Mouse (Mus musculus): ENCODE measurements around the gene Kcna3.

Kcna3 gene

DNA sequence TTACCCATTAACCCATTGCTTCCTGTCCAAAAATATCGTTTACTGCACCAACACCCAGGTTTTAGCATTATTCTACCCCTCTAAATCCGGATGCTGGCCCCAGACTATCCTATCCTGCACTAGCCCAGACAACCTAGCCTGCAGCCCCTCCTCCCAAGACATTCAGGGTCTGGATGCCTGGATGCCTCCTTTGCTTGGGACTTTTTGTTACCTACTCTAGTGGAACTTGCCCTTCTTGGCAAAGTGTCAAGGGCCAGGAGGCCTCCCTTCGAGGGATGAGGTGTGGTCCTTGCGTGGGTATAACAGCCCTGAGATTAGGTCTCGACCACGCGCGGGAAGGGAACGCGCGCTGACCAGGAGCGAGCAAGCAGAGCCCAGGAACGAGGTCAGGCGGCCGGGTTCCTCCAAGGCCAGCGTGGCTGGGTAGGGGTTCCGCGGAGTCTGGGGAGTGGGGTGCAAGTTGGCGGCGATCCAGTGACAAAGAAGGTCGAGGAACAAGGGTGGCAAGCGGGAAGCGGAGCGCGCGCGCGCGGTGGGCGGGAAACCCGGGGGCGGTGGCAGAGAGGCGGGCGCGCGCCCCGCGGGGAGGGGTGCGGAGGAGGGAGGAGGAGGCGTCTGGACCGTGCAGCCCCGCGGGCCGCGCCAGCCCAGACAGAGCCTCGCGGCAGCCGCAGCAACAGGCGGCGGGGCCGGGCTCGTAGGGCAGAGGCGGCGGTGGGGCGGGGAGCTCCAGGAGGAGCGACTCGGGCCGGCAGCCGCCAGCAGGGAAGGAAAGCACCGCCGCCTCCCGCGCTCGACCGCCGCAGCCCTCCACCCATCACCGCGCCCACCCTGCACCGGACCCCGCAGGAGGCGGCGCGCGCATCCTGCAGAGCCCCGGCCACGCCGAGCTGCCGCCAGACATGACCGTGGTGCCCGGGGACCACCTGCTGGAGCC, at the start of gene Kcna3:
TSS of gene Kcna3 (plus strand) at position 649 of the 937 bp plus-strand sequence.
- DNase-seq (ENCODE audit: low read depth, low spot score): peak; percentile 85

DNA sequence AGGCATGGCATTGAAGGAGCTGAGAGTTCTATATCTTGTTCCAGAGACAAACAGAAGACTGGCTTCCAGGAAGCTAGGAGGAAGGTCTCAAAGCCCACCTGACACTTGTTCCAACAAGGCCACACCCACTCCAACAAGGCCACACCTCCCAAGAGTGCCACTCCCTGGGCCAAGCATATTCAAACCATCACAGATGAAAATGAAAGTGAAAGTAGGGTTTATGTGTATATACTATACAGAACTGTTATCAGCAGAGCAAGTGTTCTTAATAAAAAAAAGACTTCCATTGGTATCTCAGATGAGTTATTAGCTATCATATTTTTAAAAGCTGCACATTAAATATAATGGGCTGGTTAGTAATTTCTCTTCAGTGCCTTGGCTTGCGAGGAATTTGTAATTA, 44.6 kb upstream of the Kcna3 start:
- DNase-seq (ENCODE audit: low read depth, low spot score): peak; percentile 21

DNA sequence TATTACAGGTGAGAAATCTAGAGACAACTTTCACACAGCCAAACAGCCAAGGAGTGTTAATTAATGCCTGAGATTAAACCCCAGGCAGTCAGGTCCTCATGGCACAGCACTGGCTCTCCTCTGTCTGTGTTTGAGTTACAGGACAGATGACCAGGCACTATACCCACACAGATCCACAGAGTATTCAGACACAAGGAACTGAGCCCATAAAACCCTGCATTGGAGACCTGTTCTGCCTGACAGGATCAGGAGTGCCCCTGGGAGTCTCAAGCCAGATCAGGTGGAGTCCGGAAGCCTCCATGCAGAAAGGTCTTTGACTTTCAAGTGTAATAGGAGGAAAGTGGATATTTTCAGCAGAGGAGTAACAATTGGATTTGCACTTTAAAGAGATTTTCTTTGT, 40.6 kb upstream of the Kcna3 start:
- no peak for DNase-seq (ENCODE audit: low read depth, low spot score)

DNA sequence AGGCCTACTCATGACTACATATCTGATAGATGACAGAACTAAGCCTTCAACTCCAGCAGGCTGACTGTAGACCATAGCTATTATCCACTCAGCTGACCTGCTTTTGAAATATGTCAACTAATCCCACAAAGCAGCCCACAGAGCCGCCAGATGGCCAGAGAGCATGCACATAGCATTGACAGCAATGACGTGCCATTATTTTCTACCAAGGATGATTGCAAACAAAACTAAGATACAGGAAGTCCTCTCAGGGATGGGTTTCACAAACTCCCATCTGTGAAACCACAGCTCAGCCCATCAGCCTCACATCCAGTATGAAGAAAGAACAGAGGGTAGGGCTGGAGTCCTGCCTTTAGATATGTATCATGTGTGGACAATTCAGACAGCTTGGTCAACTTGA, 39.8 kb upstream of the Kcna3 start:
- no peak for DNase-seq (ENCODE audit: low read depth, low spot score)

DNA sequence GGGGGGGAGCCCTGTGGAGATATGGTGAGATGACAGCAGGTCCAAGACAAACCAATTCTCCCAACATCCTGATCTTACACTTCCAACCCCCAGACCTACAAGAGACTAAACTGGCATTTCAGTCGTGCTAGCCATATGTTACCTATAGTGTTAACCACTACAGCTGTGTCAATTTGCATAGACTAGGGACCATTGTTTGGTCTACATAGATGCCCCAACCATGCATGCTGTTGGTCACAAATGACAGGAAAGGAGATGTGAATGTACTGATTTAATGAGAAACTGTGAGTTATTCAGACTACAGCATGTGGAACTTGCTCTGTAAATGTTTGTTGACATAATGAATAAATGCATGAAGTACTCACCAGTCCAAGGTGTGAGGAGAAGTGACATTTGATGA, 37.6 kb upstream of the Kcna3 start:
- no peak for DNase-seq (ENCODE audit: low read depth, low spot score)

DNA sequence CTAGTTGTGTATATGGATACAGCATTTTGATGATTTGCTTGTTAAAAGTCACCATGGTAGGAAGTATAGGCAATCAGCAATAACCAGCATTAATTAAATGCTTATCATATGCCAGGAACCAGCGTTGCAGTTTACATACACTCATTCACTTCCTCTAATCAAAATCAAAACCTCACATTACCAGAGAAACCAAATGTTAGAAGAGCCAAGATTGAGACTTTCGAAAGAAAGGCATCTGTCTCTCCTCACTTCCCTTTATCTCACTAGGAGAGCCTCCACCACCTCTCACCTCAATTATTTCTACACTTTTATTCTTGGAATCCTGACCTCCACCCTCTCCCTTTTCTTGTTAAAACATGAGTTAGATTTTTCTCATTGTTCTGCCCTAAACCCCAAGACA, 35.8 kb upstream of the Kcna3 start:
- no peak for DNase-seq (ENCODE audit: low read depth, low spot score)

DNA sequence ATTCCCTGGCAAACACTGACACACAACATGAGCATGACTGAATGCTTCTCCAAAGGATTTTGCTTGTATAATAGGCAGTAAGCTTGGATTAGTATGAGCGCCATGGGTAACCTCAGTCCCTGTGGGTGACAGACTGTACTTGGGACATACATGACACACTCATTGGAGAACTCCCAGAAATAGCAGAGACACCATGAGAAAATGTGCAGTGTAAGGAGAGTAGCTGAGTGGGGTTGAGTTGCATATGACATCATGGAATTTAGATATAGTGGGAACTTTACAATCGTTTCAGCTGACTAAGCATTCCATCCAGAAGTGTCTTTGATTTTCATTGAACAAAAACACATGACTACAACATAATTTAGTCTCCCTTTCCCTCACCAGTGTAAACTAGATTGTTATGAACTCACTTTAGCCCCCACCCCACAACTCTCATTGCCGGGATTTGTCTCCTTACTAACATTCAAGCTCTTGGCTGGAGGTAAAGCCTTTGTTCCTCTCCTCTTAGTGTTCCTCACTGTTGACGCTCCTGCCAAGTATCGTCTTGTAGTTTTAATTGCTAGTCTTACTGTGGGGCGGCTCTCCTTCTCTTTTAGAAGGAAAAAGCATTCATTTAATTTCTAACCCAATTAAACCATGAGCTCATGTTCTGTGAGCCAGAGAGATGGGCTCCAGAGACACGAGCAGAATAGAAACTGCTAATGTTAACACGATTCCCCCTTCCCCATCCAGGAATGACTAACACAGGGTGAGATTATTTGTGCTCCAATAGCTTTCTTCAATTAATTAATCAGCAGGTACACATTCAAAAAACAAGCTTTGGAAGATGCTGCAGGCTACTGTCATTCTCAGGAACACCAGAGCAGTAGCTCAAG, 33.5 kb upstream of the Kcna3 start:
- DNase-seq (ENCODE audit: low read depth, low spot score): no peak

DNA sequence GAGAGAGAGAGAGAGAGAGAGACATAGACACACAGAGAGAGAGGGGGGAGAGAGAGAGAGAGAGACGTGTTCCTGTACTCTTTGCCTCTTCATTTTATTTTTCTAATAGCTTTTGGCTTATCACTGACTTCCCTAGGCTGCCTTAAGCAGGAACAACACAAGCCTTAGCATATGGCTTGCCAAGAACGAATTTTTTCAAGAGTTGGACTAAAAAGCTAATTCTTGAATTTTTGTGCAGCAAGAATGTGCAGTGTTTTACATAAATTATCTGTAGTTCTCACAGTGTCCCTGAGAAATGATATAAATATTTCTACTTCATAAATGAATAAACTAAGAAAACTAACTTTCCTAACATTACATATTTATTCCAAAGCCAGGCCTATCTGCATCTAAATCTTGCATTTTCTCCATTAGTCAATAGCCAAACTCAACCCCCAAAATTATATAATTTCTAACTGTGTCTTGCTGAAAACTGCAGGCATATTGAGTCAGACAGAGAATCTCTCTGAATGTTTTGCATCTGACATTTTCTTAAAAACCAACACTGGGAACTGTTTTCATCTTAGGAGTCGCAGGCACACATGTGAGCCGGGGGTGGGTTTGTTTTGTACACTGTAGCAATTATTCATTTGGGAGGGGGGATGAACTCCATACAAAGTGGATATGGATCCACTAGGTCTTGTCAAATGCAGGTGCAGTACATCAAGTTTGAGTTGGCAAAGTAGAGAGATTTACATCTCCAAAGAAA, 26.5 kb upstream of the Kcna3 start:
- DNase-seq (ENCODE audit: low read depth, low spot score): no peak

DNA sequence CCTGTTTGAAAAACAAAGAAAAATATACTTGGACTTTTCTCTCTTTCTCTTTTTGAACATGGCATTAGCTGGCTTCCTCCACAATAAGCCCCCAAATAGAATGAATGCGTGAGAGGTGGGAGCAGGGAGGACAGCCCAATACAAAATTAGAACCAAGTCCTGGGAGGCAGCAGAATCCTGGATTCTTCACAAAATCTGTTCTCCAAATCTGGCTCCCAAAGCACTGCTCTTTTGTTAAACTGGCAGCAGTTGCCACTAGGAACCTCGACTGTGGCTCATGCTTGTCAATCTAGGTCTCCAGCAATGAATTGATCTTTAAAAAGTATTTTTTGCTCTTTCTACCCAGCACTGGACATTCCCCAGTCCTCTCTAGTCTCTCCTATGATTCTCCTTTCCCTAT, 17.7 kb upstream of the Kcna3 start:
- no peak for DNase-seq (ENCODE audit: low read depth, low spot score)

DNA sequence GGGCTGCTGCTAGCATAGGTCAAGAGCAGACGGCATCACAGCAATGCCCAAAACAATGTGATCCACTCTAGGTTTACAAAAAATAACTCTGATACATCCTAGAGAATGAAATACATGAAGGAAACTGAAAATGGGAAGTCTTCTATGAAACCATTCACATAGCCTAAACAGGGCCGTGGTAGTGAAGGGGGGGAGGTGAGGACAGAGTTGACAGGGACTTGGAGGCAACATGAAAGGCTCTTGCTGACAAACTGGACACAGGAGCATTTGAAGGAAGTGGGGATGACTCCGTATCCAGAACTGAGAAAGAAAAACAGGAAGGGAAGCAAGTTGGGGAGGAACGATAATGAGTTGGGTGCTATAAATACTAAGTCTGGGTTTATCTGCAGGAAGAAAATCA, 4.4 kb upstream of the Kcna3 start:
- DNase-seq (ENCODE audit: low read depth, low spot score): no peak

DNA sequence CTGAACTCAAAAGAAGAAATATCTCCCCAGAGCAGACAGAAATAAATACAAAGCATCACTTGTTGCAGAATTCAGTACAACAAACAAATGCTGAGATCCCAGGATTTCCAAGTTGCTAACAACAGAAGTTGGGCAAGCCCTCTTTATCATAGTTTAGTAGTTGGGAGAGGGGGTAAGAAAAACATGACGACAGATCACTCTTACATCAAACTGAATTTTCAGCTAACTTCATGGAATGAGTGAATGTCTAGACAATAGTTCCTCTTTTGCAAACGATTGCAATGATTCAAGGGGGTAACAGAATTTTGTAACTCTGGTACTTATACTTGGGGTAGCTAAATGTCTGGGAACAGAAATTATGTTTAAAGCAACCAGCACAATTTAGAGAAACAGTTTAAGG, 1.2 kb upstream of the Kcna3 start:
- no peak for DNase-seq (ENCODE audit: low read depth, low spot score)

DNA sequence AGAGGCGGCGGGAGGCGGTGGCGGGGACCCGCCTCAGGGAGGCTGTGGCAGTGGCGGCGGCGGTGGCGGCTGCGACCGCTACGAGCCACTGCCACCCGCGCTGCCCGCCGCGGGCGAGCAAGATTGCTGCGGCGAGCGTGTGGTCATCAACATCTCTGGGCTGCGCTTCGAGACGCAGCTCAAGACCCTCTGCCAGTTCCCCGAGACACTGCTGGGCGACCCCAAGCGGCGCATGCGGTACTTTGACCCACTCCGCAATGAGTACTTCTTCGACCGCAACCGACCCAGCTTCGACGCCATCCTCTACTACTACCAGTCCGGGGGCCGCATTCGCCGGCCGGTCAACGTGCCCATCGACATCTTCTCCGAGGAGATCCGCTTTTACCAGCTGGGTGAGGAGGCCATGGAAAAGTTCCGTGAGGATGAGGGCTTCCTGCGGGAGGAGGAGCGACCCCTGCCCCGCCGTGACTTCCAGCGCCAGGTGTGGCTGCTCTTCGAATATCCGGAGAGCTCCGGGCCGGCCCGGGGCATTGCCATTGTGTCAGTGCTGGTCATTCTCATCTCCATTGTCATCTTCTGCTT, 580 bp downstream of the Kcna3 start:
- DNase-seq (ENCODE audit: low read depth, low spot score): peak; percentile 53

DNA sequence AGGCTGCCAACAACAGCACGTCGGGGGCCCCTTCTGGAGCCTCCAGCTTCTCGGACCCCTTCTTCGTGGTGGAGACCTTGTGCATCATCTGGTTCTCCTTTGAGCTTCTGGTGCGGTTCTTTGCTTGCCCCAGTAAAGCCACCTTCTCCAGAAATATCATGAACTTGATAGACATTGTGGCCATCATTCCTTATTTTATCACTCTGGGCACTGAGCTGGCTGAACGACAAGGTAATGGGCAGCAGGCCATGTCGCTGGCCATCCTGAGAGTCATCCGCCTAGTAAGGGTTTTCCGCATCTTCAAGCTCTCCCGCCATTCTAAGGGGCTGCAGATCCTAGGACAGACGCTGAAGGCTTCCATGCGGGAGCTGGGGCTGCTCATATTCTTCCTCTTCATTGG, 1.1 kb downstream of the Kcna3 start:
- no peak for DNase-seq (ENCODE audit: low read depth, low spot score)

DNA sequence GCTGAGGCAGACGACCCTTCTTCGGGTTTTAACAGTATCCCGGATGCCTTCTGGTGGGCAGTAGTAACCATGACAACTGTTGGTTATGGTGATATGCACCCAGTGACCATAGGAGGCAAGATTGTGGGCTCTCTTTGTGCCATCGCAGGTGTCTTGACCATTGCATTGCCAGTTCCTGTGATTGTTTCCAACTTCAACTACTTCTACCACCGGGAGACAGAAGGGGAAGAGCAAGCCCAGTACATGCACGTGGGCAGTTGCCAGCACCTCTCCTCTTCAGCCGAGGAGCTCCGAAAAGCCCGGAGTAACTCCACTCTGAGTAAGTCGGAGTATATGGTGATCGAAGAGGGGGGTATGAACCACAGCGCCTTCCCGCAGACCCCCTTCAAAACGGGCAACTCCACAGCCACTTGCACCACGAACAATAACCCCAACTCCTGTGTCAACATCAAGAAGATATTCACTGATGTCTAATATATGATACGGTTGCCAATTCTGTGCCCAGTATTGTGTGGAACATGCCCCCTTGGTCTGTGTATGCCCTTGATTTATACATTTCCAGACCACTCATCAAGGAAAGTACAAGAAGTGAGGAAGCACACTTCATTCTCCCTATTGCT, 1.7 kb downstream of the Kcna3 start:
- peak; percentile 49 for DNase-seq (ENCODE audit: low read depth, low spot score)

DNA sequence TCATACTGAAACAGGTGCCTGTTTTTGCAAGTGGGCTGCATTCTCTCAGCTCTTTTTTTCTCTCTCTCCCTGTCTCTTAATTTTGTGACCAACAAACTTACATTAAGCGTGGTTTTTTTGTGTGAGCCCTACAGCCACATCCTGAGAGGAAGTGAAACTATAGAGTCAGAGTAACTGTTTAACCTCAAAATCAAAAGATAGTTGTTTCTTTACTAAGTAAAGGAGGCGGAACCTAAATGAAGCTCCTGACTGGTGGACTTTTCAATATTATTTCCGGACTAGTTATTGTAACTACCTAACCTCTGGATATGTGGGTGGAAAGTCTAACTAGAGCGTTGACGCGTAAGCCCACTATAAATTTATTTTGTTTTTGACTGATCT, 2.2 kb downstream of the Kcna3 start:
- DNase-seq (ENCODE audit: low read depth, low spot score): peak; percentile 78

DNA sequence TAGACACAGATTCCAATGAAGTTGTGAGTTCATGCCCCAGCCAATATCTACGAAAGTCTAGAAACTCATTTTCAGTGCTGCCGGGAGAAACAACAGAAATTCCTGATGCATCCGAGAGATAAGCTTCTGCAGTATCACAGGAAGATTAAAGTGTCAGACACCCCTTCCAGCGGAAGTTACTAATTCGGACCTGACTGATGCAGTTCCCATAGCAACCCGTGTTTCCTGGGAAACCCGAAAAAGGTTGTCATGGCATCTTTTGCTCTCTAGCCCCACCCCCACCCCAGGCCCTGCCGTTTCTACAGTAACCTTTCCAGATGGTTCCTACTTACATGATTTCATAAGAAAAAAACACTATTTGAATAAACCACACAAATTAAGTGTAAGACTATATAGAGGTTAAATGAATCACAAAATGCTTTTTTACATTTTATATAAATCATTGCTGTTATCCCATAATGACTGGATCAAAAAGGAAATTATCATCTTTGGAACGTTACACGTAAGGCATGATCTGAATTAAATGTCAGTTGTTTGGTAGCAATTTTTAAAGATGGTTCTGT, 2.8 kb downstream of the Kcna3 start:
- DNase-seq (ENCODE audit: low read depth, low spot score): peak; percentile 85

DNA sequence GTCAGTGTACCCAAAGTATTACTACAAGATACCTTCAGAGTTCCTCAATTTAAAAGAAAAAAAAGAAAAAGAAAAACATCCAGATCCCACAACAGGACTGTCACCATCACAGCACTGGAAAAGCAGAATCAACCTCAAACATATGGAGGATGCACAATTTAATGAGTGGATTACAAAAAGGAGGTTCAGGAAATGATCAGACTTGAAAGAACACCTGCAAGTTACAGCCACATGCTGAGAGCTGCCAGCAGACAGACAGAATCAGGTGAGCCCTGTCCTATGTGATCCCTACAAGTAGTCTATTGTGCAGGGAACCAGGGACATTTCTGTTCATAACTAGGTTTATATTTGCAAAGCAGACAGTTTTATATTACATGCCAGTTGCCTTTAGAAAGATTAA, 3.3 kb downstream of the Kcna3 start:
- peak; percentile 50 for DNase-seq (ENCODE audit: low read depth, low spot score)

DNA sequence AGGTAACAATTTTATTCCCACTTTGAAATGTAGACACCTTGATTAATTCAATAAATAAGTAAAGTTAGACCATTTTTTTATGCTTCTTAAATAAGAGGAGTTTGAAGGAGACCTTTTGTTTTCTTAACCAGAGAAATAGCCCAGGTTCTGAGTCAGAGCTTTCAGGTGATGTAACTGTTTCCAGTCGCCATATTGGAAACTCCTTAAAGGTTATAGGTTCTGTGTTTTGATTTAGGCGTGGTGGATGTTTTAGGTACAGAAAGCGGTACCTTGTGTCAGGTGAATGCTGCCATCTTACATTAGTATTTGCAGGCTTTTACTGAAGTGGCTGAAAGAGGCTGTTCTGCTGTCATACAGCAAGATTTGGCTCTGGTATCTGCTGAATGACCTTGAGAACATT, 4.4 kb downstream of the Kcna3 start:
- DNase-seq (ENCODE audit: low read depth, low spot score): peak; percentile 65

DNA sequence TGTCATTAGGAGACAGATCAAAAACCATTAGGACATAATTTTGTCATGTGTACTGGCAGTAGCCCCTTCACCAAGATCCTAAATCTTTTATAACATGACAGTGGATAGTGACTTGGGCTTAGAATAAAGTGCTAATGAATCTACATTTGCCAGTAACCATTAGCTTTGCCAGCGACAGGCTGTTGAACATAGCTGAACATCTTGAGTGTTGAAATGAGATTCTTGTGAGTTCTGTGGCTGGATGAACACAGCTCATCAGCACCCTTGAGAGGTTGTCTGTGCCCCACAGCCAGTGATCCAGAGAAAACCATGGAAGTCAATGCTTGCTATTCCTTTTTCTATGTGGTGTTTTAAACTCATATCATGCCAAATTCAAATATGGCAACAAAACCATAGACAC, 5.7 kb downstream of the Kcna3 start:
- no peak for DNase-seq (ENCODE audit: low read depth, low spot score)

DNA sequence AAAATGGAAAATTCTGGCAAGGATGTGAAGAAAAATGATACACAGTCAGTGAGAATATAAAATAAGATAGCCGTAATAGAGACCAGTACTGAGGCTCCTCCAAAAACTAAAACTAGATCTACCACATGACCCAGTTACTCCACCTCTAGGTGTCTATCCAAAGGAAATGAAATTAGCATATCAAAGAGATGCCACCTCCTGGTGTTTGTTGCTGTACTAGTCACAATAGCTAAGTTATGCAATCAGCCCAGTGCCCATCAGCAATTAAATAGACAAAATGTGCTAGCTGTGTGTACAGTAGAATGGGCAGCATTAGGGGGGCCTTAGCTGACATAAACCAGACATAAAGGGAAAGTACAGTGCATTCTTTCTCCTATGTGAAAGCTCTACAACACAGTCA, 25.5 kb downstream of the Kcna3 start:
- peak; percentile 54 for DNase-seq (ENCODE audit: low read depth, low spot score)

DNA sequence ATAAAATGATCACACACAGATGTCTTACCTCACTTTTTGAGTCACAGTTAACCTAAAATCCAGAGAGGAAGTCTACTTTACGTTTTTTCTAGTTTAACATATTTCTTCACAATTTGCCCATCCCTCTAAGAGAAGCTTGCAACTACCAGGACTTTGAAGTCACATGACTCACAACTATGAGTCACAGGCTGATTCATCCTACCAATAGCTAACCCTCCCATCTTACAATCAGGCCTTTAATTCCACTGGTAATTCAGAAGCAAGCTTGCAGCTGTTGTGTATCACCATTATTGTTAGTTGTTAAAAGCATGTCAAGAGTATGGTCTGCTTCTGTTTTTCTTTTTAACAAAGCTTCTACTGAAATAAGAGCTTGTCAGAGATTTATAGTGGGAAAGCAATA, 26.8 kb downstream of the Kcna3 start:
- peak; percentile 71 for DNase-seq (ENCODE audit: low read depth, low spot score)
